Mouse (Mus musculus): Measurements from ENCODE around the gene H3f3b. TPM values are rescaled to one million over a fixed set of nuclear protein-coding genes. Genes with fewer than 3 reads are reported as not detected.

The H3f3b gene
- total RNA-seq (2017): 997 and 1,138 TPM in 2 replicates

DNA sequence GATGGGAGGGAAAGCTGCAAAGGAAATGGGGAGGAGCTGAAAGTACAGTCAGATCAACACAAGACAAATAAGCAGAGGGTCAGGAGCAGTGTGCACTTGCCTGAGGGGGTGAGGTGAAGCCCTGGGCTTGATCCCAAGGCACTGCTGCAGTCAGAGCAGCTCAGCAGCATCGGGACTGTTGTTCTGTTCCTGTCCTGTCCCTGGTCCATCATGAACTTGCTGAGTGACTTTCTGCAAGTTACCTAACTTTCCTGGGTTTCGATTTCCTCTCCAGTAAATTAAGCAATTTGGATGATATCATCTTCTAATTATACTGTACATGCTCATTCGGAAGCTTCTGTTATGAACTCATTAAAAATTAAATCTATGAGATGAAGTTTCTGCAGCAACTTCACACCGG lies at the start of gene H3f3b:
Gene H3f3b (minus strand): TSS at position 207 of the 400 bp plus-strand sequence.
- no peak for ATAC-seq (replicated peaks in 1 of 2; ENCODE audit: insufficient read depth in 1 of 2, low FRiP score in 2 of 2, low TSS enrichment in 1 of 2, low read depth in 1 of 2, poor library complexity in 2 of 2, severe bottlenecking in 2 of 2)

DNA sequence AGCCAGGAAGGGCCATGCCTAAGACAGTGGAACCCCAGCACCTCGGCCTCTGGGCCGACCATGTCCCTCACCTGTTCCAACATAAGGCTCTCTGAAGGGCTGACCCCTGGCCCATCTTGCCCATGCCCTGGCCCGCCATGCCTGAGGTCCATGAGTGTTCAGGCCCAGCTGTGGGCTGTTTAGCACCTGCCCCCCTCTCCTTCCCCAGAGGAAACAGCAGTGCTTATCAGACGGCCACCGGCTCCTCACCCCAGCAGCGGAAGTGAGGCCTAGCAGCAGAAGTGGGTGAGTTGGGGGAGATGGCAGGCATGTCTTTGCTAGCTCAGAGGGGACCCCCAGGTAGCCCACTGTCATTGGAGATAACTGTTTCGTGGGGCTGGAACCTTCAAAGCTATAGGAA lies 49.1 kb upstream of the H3f3b start:
- ATAC-seq (replicated peaks in 1 of 2; ENCODE audit: insufficient read depth in 1 of 2, low FRiP score in 2 of 2, low TSS enrichment in 1 of 2, low read depth in 1 of 2, poor library complexity in 2 of 2, severe bottlenecking in 2 of 2): peak; percentile 50 to 52

DNA sequence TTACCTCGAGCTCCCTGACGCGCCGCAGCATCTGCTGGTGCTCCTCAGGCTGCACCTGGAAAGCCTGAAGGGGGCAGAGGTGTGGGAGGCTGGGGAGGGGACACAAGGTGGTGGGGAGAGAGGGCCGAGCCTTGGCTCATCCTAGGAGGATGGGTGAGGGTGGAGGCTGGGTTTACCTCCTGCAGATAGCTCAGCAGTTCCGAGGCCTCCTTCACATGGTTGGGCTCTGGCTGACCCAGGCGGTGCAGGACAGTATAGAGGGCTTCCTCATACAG lies 48.4 kb upstream of the H3f3b start:
- no peak for ATAC-seq (replicated peaks in 1 of 2; ENCODE audit: insufficient read depth in 1 of 2, low FRiP score in 2 of 2, low TSS enrichment in 1 of 2, low read depth in 1 of 2, poor library complexity in 2 of 2, severe bottlenecking in 2 of 2)

DNA sequence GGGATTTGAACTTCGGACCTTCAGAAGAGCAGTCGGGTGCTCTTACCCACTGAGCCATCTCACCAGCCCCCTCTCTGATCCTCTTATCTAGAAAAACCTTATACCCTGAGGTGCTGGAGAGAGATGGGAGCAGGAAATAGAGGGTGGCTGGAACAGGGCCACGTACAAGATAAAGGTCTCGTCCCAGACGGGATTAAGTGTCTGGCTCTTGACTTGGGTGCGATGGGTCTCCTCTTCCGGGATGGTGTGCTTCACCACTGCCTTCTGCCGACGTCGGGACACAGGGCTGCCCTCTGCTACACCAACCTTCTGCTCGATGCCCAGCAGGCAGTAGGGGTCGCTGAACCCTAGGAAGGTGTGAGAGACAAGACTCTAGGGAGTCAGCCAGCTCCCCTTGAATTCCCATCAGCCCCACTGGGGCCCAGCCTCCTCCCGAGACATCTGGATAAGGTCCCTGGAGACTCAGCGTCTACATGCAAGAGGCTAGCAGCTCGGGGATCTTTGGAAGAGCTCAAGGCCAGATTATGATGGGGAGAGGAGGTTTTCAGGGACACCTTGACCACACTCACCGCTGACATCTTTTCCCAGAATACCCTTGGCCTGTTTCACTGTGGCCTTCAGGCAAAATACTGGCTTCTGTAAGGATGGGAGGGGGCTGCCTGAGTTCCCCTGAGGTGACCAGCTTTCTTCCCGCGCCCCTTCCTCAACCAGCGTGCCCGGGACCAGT lies 47.9 kb upstream of the H3f3b start:
- no peak for ATAC-seq (replicated peaks in 1 of 2; ENCODE audit: insufficient read depth in 1 of 2, low FRiP score in 2 of 2, low TSS enrichment in 1 of 2, low read depth in 1 of 2, poor library complexity in 2 of 2, severe bottlenecking in 2 of 2)

DNA sequence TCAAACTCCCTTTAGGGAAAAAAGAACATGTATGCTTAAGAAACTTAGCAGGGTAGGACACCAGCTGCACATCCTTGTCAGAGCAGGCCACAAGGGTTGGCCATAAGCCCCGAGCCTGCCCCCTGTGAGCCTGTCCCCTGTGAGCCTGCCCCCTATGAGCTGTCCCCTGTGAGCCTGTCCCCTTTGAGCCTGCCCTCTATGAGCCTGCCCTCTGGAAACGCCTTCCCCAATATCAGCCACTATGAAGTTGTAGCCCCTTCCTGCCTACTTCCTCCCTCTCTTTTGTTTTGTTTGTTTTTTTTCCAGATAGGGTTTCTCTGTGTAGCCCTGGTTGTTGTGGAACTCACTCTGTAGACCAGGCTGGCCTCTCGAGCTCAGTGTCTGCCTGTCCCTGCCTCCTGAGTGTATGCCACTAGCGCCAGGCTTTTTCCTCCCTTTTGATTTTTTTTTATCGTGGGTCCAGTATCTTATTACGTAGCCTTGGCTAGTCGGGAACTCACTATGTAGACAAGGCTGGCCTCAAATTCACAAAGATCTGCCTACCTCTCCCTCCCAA lies 46.8 kb upstream of the H3f3b start:
- ATAC-seq (replicated peaks in 1 of 2; ENCODE audit: insufficient read depth in 1 of 2, low FRiP score in 2 of 2, low TSS enrichment in 1 of 2, low read depth in 1 of 2, poor library complexity in 2 of 2, severe bottlenecking in 2 of 2): no peak

DNA sequence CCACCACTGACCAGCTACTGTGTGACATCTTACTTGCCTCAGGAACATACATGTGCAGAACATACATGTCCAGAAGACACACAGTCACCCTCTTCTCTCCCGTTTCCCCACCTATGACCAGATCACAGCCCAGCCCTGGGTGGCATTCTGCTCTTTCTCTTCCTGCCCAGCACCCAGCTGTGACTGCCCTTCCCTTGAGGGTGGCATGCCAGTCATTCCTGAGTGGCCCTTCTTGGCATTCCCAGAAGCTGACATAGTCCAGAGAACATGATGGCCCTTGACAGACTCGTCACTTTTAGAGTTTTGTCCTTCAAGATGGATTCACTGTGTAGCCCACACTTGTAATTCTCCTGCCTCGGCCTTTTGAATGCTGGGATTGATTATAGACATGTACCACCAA lies 44.8 kb upstream of the H3f3b start:
- no peak for ATAC-seq (replicated peaks in 1 of 2; ENCODE audit: insufficient read depth in 1 of 2, low FRiP score in 2 of 2, low TSS enrichment in 1 of 2, low read depth in 1 of 2, poor library complexity in 2 of 2, severe bottlenecking in 2 of 2)

DNA sequence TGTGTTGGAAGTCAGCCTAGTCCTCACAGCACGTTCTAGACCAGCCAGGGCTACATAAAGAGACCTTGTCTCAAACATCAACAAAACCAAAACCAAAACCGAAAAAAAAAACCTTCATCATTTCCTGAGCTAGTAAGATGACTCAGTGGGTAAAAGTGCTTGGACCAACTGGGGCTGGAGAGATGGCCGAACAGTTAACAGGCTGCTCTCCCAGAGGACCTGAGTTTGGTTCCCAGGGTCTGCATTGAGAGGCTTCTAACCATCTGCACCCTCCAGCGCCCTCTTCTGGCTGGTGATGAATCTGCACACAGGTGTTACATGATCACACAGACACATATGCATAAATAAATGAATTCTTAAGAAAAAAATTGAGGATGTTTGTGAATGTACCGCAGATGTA lies 43.7 kb upstream of the H3f3b start:
- peak; percentile 46 to 54 for ATAC-seq (replicated peaks in 1 of 2; ENCODE audit: insufficient read depth in 1 of 2, low FRiP score in 2 of 2, low TSS enrichment in 1 of 2, low read depth in 1 of 2, poor library complexity in 2 of 2, severe bottlenecking in 2 of 2)

DNA sequence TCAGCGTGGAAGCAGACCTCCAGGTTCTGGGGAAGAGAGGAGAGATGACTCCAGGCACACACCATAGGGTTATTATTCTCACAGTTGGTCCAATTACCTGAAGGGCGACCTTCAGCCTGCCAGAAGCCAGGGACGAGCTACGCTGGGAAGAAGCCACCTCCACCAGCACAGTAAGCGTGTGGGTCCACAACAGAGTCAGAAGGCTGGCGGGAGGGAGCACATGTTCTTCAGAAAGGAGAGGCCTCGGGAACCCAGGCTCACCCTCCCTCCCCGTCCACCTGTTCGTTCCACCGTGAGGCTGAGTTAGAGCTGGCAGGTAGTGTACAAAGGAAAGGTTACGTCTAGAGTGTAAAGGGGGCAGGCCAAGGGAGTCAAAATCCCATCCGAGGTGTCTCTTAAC lies 37.6 kb upstream of the H3f3b start:
- no peak for ATAC-seq (replicated peaks in 1 of 2; ENCODE audit: insufficient read depth in 1 of 2, low FRiP score in 2 of 2, low TSS enrichment in 1 of 2, low read depth in 1 of 2, poor library complexity in 2 of 2, severe bottlenecking in 2 of 2)

DNA sequence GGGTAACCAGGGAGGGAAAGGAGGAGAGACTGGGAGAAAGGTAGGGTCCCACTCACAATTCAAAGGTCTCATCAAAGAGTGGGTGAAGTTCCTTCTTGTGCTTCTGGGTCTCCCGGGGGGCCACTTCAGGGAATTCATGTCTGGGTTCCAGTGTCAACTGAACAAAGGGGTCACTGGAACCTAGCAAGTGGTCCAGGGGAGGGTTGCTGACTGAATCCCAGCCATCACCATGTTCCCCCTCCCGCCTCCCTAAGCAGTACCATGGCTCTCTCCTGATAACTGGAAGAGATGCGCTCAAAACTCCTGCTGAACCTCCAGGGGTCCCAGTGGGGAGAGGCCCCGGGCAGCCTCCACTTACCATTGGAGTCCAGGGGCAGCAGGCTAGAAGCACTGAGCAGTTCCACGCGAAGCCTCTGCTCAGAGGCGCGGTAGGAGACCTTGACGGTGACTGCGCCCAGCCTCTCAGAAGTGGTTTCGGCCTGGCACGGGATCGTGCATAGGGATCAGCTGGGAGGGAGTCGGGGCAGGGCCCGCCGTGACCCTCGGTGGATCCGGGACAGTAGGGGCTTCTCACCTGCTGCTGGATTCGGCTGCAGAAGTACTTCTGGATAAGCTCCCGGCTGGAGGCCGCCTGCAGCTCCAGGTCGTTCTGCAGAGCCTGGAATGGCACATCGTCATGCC lies 36.6 kb upstream of the H3f3b start:
- no peak for ATAC-seq (replicated peaks in 1 of 2; ENCODE audit: insufficient read depth in 1 of 2, low FRiP score in 2 of 2, low TSS enrichment in 1 of 2, low read depth in 1 of 2, poor library complexity in 2 of 2, severe bottlenecking in 2 of 2)

DNA sequence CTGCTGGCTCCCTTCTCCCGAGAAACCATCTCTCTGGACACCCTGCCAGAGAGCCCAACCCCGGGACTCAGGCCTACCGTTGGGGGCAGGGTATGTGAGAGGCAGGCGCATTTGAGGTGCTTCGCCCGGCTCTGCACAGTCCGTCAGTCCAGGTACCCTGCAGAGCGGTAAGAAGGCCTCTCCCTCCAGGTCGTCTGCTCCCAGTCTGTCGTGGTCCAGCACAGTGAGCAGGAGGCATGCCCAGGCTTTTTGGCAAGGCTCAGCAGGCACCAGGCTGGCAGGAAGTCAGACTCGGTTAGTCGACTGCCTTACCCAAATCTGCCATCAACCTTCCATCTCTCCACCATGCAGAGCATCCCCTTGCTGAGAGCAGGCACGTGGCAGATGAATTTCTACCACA lies 35.8 kb upstream of the H3f3b start:
- ATAC-seq (replicated peaks in 1 of 2; ENCODE audit: insufficient read depth in 1 of 2, low FRiP score in 2 of 2, low TSS enrichment in 1 of 2, low read depth in 1 of 2, poor library complexity in 2 of 2, severe bottlenecking in 2 of 2): no peak

DNA sequence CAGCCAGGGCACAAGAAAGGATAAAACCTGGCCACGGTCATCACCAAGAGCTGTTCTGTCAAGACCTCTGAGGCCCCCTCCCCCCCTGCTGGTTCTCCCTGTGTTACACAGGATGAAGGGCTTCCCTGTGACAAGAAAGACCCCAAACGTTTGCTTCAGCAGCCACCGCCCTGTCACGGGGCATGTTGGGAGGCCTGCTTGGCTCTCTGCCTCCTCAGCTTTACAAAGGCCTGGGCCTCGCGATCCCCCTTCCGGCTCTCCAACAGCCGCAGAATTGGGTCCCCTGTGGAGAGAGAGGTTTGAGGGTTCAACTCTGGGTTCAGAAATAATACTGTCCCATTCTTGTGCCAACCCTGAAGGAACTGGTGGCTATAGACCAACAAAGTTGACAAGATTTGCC lies 34.8 kb upstream of the H3f3b start:
- no peak for ATAC-seq (replicated peaks in 1 of 2; ENCODE audit: insufficient read depth in 1 of 2, low FRiP score in 2 of 2, low TSS enrichment in 1 of 2, low read depth in 1 of 2, poor library complexity in 2 of 2, severe bottlenecking in 2 of 2)

DNA sequence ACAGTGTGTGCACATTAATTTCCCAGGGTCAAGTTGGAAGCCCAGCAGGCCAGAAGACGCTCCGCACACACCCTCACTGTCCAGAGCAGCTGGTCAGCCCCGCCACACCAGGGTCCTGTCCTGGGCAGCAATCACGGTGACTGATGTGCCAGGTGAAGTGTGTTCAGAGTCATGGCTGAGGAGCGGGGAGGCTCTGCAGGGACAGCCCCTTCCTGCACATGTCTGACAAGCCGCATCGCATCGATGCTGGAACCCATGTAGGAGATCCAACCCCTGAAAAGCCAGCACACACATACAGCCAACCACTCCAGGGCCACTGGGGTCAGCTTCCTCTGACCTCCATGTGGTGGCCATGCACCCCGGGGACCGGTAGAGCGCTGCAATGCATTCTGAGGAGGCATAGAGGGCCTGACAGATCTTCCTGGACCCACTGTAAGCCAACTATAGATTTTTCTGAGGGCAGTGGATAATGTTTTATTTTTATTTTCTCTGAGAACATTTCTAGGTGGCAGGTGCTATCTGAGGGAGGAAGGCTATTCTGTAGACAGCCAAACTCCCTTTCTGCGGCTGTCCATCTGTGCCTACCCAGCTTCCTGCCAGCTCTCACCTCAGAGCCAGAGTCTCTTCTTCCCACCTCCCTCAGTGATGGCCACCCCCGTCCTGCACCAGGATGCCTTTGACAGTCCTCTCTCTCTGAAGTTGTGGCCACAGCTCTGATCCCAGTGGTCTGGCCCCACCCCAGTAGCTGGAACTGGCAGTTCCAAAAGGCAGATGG lies 34.1 kb upstream of the H3f3b start:
- ATAC-seq (replicated peaks in 1 of 2; ENCODE audit: insufficient read depth in 1 of 2, low FRiP score in 2 of 2, low TSS enrichment in 1 of 2, low read depth in 1 of 2, poor library complexity in 2 of 2, severe bottlenecking in 2 of 2): no peak

DNA sequence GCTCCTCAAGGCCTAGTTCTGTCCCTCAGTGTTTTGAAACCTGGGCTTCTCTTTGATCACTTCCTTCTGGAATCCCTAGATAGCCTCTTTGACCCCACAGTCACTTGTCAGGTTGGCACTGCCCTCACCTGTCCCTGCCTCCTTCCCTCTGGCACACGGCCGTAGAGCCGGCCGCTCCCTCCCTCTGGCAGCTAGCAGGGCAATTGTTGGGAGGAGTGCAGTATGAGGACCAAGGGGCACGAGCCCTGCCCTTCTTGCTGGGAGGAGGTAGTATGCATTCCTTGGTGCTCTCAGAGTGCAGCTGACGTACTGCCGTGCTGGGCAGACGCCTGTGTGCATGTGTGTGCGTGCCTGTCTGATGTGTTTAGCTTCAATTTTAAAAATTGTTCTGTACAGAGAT lies 32.8 kb upstream of the H3f3b start:
- no peak for ATAC-seq (replicated peaks in 1 of 2; ENCODE audit: insufficient read depth in 1 of 2, low FRiP score in 2 of 2, low TSS enrichment in 1 of 2, low read depth in 1 of 2, poor library complexity in 2 of 2, severe bottlenecking in 2 of 2)

DNA sequence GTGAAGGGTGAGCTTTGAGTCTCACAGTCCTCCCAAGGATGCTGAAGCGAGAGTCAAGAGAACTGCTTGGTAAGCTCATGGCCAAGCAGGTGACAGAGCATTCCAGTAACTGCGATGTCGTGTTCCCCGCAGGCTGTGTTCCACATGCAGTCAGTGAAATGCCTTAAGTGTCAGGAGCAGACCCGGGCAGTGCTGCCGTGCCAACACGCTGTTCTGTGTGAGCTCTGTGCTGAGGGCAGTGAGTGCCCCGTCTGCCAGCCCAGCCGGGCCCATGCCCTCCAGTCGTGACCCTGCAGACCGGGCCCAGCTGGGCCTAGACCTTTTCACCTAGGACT lies 31.9 kb upstream of the H3f3b start:
- ATAC-seq (replicated peaks in 1 of 2; ENCODE audit: insufficient read depth in 1 of 2, low FRiP score in 2 of 2, low TSS enrichment in 1 of 2, low read depth in 1 of 2, poor library complexity in 2 of 2, severe bottlenecking in 2 of 2): no peak

DNA sequence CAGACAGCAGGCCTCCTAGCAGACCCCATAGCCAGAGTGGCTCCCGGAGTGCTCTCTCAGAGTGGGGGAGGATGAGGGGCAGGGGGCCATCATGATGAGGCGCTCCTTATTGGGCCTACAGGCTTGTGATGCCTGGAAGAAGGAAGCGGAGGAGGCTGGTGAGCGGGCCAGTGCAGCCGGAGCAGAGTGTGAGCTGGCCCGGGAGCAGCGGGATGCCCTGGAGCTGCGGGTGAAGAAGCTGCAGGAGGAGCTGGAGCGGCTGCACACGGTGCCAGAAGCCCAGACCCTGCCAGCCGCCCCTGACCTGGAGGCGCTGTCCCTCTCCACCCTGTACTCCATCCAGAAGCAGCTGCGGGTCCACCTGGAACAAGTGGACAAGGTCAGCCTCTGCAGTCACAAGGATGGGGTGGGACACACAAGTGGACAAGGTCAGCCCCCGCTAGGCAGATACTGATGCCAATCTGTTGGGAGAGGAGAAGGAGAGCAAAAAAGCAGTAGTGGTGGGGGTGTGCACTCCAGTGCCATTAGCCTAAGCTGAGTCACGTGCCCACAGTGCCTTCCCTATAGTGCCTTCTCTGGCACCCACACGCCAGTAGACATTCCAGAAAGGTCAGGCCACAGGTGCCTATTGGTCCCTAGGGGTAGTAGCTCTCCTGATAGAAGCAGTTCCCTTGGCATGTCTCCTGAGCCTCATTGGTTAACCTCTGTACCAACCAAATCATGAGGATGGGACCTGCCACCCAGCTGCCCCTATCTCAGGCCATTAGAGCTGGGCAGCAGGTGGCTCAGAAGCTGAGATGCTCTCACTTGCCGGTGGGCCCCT lies 31.3 kb upstream of the H3f3b start:
- no peak for ATAC-seq (replicated peaks in 1 of 2; ENCODE audit: insufficient read depth in 1 of 2, low FRiP score in 2 of 2, low TSS enrichment in 1 of 2, low read depth in 1 of 2, poor library complexity in 2 of 2, severe bottlenecking in 2 of 2)

DNA sequence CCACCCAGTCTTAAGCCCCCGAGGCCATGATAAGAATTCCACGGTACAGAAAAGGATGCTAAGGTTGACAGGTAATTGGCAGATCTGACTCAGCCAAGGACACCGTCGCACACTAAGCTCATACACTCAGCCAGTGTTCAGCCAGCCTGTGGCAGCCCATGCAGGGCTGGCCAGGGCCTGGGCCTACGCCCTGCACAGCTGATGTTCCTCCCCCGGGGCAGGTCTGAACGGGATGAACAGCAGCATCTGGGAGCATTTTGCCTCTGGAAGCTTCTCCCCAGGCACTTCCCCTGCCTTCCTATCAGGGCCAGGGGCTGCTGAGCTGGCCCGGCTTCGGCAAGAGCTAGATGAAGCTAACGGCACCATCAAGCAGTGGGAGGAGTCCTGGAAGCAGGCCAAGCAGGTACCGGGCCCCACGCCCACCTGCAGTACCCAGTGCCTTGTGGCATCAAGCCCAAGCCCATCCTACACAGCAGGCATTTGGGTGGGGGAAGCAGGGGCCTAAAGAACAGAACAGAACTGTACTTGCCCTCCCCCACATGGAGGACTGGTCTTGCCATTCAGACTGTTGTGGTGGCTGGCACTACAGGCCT lies 30.4 kb upstream of the H3f3b start:
- ATAC-seq (replicated peaks in 1 of 2; ENCODE audit: insufficient read depth in 1 of 2, low FRiP score in 2 of 2, low TSS enrichment in 1 of 2, low read depth in 1 of 2, poor library complexity in 2 of 2, severe bottlenecking in 2 of 2): no peak

DNA sequence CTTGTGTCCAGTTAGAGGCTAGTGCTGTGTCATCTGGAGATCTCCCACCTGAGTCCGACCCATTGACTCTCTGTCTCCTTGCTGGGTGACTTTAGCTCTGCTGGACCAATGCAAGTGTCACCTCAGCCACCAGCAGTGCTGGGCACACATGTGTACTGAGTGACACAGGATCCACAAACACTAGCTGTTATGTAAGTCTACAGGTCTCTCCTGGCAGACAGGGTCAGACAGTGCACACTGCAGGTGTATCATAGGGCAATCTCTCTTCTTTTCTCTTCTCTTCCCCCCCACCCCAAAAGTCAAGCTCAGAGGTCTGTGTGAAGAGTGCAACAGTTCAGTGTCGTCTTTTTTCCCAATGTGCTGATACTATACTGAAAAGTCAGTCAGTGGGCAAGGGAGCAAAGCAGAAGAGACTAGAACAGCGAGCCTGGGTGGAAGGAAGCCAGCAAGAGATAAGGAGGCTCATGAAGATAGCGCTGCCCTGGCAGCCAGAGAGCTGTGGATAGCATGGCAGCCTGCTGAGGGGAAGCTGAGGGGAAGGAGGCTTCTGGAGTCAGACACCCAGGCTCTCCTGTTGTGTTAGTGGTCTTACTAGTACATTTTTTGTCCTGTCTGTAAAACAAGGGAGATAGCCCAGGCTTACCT lies 29.6 kb upstream of the H3f3b start:
- ATAC-seq (replicated peaks in 1 of 2; ENCODE audit: insufficient read depth in 1 of 2, low FRiP score in 2 of 2, low TSS enrichment in 1 of 2, low read depth in 1 of 2, poor library complexity in 2 of 2, severe bottlenecking in 2 of 2): no peak; a peak in 1 of 4 replicates
